Mouse (Mus musculus) CH12.LX (cell line): ENCODE measurements around the gene Pgpep1l. TPM values are rescaled to one million over a fixed set of nuclear protein-coding genes. Genes with fewer than 3 reads are reported as not detected.

Source experiments
- DNase-seq: peaks from one replicate; pipeline ENCODE4 v3.0.0-alpha.2; 2013; ENCODE audit errors: extremely low read depth
- H3K27ac ChIP-seq: 2 replicates; pipeline ENCODE4 v1.5.1; 2012; ENCODE audit warnings: low read depth, mild to moderate bottlenecking, control low read depth, moderate library complexity; ENCODE audit not compliant: insufficient read depth
- H3K27me3 ChIP-seq: replicated peaks from 2 replicates; pipeline ENCODE3; 2012; ENCODE audit warnings: inconsistent platforms
- H3K36me3 ChIP-seq, 2 experiments: replicated peaks in 1 of 2; 2 replicates each; pipeline versions ENCODE3 to v1.6.1; 2012; ENCODE audit warnings: inconsistent platforms in 1 of 2, low read length in 1 of 2, mild to moderate bottlenecking in 1 of 2, mixed read lengths in 1 of 2, moderate library complexity in 1 of 2; ENCODE audit not compliant: control insufficient read depth in 1 of 2, insufficient read depth in 1 of 2
- H3K4me1 ChIP-seq, 2 experiments: 2 replicates each; pipeline ENCODE4 v1.6.1; 2012; ENCODE audit warnings: inconsistent platforms in 1 of 2, moderate library complexity in 1 of 2; ENCODE audit not compliant: insufficient read depth in 2 of 2, control insufficient read depth in 1 of 2
- H3K4me2 ChIP-seq: 2 replicates; pipeline ENCODE4 v1.6.1; 2012; ENCODE audit warnings: low read depth, mild to moderate bottlenecking, control low read depth; ENCODE audit not compliant: poor library complexity, insufficient read depth, severe bottlenecking
- H3K4me3 ChIP-seq, 3 experiments: fragments of 150-350 bp in 1 of 3; sonication (generic) in 1 of 3; replicated peaks in 1 of 3; 2 replicates each; pipeline versions ENCODE3 to v1.5.1; 2011 to 2012; ENCODE audit warnings: low read depth in 2 of 3, low read length in 2 of 3, mild to moderate bottlenecking in 2 of 3, moderate library complexity in 2 of 3, control low read depth in 1 of 3, improper control_type of control experiment in 1 of 3, inconsistent platforms in 1 of 3, mixed read lengths in 1 of 3; ENCODE audit not compliant: poor library complexity in 1 of 3
- H3K79me2 ChIP-seq: replicated peaks from 2 replicates; pipeline ENCODE4 v1.6.1; 2012; ENCODE audit warnings: mild to moderate bottlenecking, moderate library complexity; ENCODE audit not compliant: control insufficient read depth, poor library complexity, insufficient read depth, severe bottlenecking; ENCODE audit errors: extremely low read depth
- H3K9ac ChIP-seq: 2 replicates; pipeline ENCODE4 v1.6.1; 2012; ENCODE audit warnings: low read depth, mild to moderate bottlenecking, control low read depth, moderate library complexity; ENCODE audit not compliant: insufficient read depth
- H3K9me3 ChIP-seq: replicated peaks from 2 replicates; pipeline ENCODE3; 2012; ENCODE audit warnings: low read length, inconsistent platforms, mixed read lengths
- BHLHE40 ChIP-seq: IDR thresholded peaks from 2 replicates; pipeline ENCODE4 v1.6.1; 2011; ENCODE audit warnings: mild to moderate bottlenecking, low read depth, low read length, improper control_type of control experiment
- CHD1 ChIP-seq: IDR thresholded peaks from 2 replicates; pipeline ENCODE4 v1.6.1; 2012; ENCODE audit warnings: low read depth, low read length, improper control_type of control experiment, inconsistent platforms
- CHD2 ChIP-seq: IDR thresholded peaks from 2 replicates; pipeline ENCODE4 v1.6.1; 2011; ENCODE audit warnings: low read length, improper control_type of control experiment
- CTCF ChIP-seq, 2 experiments: IDR thresholded peaks in 1 of 2; conservative IDR thresholded peaks in 1 of 2; 2 replicates each; pipeline ENCODE4 v1.5.1; 2011 to 2012; ENCODE audit warnings: low read depth in 2 of 2, low read length in 2 of 2, improper control_type of control experiment in 1 of 2, inconsistent platforms in 1 of 2, mild to moderate bottlenecking in 1 of 2, moderate library complexity in 1 of 2
- ELF1 ChIP-seq: IDR thresholded peaks from 2 replicates; pipeline ENCODE4 v1.6.1; 2014; ENCODE audit warnings: low read depth, mild to moderate bottlenecking, inconsistent platforms, low read length, improper control_type of control experiment
- EP300 ChIP-seq: IDR thresholded peaks from 2 replicates; pipeline ENCODE4 v1.6.1; 2011; ENCODE audit warnings: low read length, improper control_type of control experiment
- ETS1 ChIP-seq: conservative IDR thresholded peaks from 2 replicates; pipeline ENCODE4 v1.6.1; 2012; ENCODE audit warnings: low read depth, mild to moderate bottlenecking, inconsistent platforms, low read length, improper control_type of control experiment, moderate library complexity
- GABPA ChIP-seq: IDR thresholded peaks from 2 replicates; pipeline ENCODE4 v1.6.1; 2012; ENCODE audit warnings: low read depth, low read length, improper control_type of control experiment, inconsistent platforms; ENCODE audit not compliant: insufficient replicate concordance
- HCFC1 ChIP-seq: IDR thresholded peaks from 2 replicates; pipeline ENCODE4 v1.6.1; 2012; ENCODE audit warnings: low read depth, mild to moderate bottlenecking, inconsistent platforms, low read length, improper control_type of control experiment
- IRF4 ChIP-seq: IDR thresholded peaks from 2 replicates; pipeline ENCODE4 v1.6.1; 2014; ENCODE audit warnings: low read depth, mild to moderate bottlenecking, inconsistent platforms, low read length, improper control_type of control experiment
- JUN ChIP-seq: IDR thresholded peaks from 2 replicates; pipeline ENCODE4 v1.6.1; 2011; ENCODE audit warnings: low read depth, mild to moderate bottlenecking, low read length, improper control_type of control experiment, moderate library complexity; ENCODE audit not compliant: insufficient read depth
- JUND ChIP-seq: conservative IDR thresholded peaks from 2 replicates; pipeline ENCODE4 v1.6.1; 2011; ENCODE audit warnings: low read depth, low read length, improper control_type of control experiment
- KAT2A ChIP-seq: IDR thresholded peaks from 2 replicates; pipeline ENCODE4 v1.6.1; 2012; ENCODE audit warnings: low read length, improper control_type of control experiment, inconsistent platforms; ENCODE audit not compliant: insufficient replicate concordance
- MAX ChIP-seq: IDR thresholded peaks from 2 replicates; pipeline ENCODE4 v1.6.1; 2011; ENCODE audit warnings: low read length, improper control_type of control experiment
- MAZ ChIP-seq: IDR thresholded peaks from 2 replicates; pipeline ENCODE4 v1.6.1; 2012; ENCODE audit warnings: low read depth, mild to moderate bottlenecking, inconsistent platforms, low read length, improper control_type of control experiment, moderate library complexity
- MEF2A ChIP-seq: IDR thresholded peaks from 2 replicates; pipeline ENCODE4 v1.6.1; 2014; ENCODE audit warnings: low read depth, mild to moderate bottlenecking, inconsistent platforms, low read length, improper control_type of control experiment, borderline replicate concordance
- MXI1 ChIP-seq: IDR thresholded peaks from 2 replicates; pipeline ENCODE4 v1.6.1; 2011; ENCODE audit warnings: mild to moderate bottlenecking, low read depth, low read length, improper control_type of control experiment
- MYC ChIP-seq: IDR thresholded peaks from 2 replicates; pipeline ENCODE4 v1.6.1; 2011; ENCODE audit warnings: low read depth, mild to moderate bottlenecking, improper control_type of control experiment, low read length
- NELFE ChIP-seq: IDR thresholded peaks from 2 replicates; pipeline ENCODE4 v1.6.1; 2011; ENCODE audit warnings: low read depth, low read length, improper control_type of control experiment
- PAX5 ChIP-seq: IDR thresholded peaks from 2 replicates; pipeline ENCODE4 v1.6.1; 2012; ENCODE audit warnings: low read length, inconsistent platforms, mixed read lengths
- POLR2AphosphoS2 ChIP-seq: IDR thresholded peaks from 2 replicates; pipeline ENCODE4 v1.6.1; 2011; ENCODE audit warnings: low read depth, low read length, improper control_type of control experiment
- RAD21 ChIP-seq: IDR thresholded peaks from 2 replicates; pipeline ENCODE4 v1.6.1; 2011; ENCODE audit warnings: low read depth, mild to moderate bottlenecking, low read length, improper control_type of control experiment, moderate library complexity
- RCOR1 ChIP-seq: conservative IDR thresholded peaks from 2 replicates; pipeline ENCODE4 v1.6.1; 2012; ENCODE audit warnings: low read depth, mild to moderate bottlenecking, inconsistent platforms, low read length, improper control_type of control experiment
- SIN3A ChIP-seq: IDR thresholded peaks from 2 replicates; pipeline ENCODE4 v1.6.1; 2012; ENCODE audit warnings: low read length, improper control_type of control experiment, inconsistent platforms
- SMC3 ChIP-seq: IDR thresholded peaks from 2 replicates; pipeline ENCODE4 v1.6.1; 2011; ENCODE audit warnings: low read depth, low read length, improper control_type of control experiment
- TBP ChIP-seq: conservative IDR thresholded peaks from 2 replicates; pipeline ENCODE4 v1.6.1; 2011; ENCODE audit warnings: low read depth, low read length, improper control_type of control experiment
- TCF12 ChIP-seq: IDR thresholded peaks from 2 replicates; pipeline ENCODE4 v1.6.1; 2014; ENCODE audit warnings: low read depth, mild to moderate bottlenecking, inconsistent platforms, low read length, improper control_type of control experiment
- UBTF ChIP-seq: IDR thresholded peaks from 2 replicates; pipeline ENCODE4 v1.6.1; 2012; ENCODE audit warnings: low read depth, mild to moderate bottlenecking, inconsistent platforms, low read length, improper control_type of control experiment, moderate library complexity
- USF1 ChIP-seq: IDR thresholded peaks from 2 replicates; pipeline ENCODE4 v1.6.1; 2014; ENCODE audit warnings: low read depth, mild to moderate bottlenecking, inconsistent platforms, low read length, improper control_type of control experiment
- USF2 ChIP-seq: conservative IDR thresholded peaks from 2 replicates; pipeline ENCODE4 v1.6.1; 2011; ENCODE audit warnings: low read depth, low read length, improper control_type of control experiment
- ZC3H11A ChIP-seq: IDR thresholded peaks from 2 replicates; pipeline ENCODE4 v1.6.1; 2012; ENCODE audit warnings: low read depth, mild to moderate bottlenecking, inconsistent platforms, low read length, improper control_type of control experiment
- ZKSCAN1 ChIP-seq: IDR thresholded peaks from 2 replicates; pipeline ENCODE4 v1.6.1; 2012; ENCODE audit warnings: low read depth, inconsistent platforms, low read length, improper control_type of control experiment, borderline replicate concordance
- ZMIZ1 ChIP-seq: IDR thresholded peaks from 2 replicates; pipeline ENCODE4 v1.6.1; 2012; ENCODE audit warnings: low read depth, mild to moderate bottlenecking, inconsistent platforms, low read length, improper control_type of control experiment
- dilution Hi-C: fragments of 300-500 bp; cut with MboI; formaldehyde crosslinking; loops from 2 replicates; pipeline ENCODE4 v1.14.3; 2020; ENCODE audit warnings: low sequenced_read_pairs; ENCODE audit not compliant: extremely low pct_unique_long_range_greater_than_20kb, extremely low pct_ligation_motif_present
- in situ Hi-C: fragments of 300-500 bp; cut with MboI; formaldehyde crosslinking; loops from 3 replicates; pipeline ENCODE4 v1.14.3; 2019; ENCODE audit warnings: low sequenced_read_pairs, low pct_ligation_motif_present, low pct_unique_long_range_greater_than_20kb, mixed read lengths
- polyA plus RNA-seq: library from polyadenylated mRNA; unstranded; fragments of >175 nt; gene quantifications from 2 replicates; pipeline ENCODE4 v1.2.1, GENCODE M21; 2012; ENCODE audit warnings: low read depth; ENCODE audit not compliant: insufficient read length
- total RNA-seq, 2 experiments: library from RNA; depleted of rRNA; stranded (reverse); fragments of 300-350 nt in 1 of 2; fragments of >200 nt in 1 of 2; gene quantifications; 2 replicates each; pipeline ENCODE4 v1.2.3; 2012 to 2014

Gene Pgpep1l
- total and polyA plus RNA-seq, 3 experiments, result not detected

DNA sequence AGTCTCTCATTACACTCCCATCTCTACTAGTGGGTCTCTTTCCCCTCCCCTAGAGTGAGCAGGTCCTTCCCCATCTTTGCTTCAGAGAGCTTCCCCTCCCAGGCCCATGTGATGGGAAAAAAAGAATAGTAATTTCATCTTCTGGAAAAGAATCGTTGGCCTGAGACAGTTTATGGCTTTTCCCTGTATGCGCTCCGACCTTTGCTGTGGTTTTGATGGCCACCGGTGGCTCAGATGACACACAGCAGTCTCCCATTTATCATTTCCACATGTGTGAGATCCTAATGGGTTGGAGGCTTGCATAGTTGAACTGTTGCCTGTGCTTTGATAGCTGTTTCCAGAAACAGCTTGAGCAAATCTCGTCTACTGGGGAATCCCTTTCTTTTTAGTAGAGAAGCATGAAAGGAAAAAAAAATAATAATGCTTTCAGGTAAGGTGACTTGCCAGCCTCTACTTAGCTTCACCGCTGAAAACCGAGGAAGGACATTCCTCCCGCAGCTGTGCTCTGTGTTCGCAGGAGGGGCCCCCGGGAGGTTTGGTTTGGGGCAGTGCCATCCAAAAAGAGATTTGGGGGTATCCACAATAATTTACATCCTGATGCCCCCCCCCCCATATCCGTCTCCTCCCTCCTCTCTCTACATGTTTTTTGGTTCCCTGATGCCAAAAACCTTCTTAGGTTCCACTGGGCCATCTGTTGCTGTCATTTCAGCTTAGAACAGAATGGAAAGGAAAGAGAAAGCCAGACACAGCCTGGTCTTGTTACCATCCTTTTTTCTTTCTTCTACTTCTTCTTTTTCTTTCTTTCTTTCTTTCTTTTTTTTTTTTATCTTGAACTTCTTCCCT lies 13.2 kb upstream of the Pgpep1l start:
- in situ Hi-C loops, result no loop called here
- peak overlapping the region; percentile 82 for H3K4me2 ChIP-seq
- DNase-seq, result no peak

DNA sequence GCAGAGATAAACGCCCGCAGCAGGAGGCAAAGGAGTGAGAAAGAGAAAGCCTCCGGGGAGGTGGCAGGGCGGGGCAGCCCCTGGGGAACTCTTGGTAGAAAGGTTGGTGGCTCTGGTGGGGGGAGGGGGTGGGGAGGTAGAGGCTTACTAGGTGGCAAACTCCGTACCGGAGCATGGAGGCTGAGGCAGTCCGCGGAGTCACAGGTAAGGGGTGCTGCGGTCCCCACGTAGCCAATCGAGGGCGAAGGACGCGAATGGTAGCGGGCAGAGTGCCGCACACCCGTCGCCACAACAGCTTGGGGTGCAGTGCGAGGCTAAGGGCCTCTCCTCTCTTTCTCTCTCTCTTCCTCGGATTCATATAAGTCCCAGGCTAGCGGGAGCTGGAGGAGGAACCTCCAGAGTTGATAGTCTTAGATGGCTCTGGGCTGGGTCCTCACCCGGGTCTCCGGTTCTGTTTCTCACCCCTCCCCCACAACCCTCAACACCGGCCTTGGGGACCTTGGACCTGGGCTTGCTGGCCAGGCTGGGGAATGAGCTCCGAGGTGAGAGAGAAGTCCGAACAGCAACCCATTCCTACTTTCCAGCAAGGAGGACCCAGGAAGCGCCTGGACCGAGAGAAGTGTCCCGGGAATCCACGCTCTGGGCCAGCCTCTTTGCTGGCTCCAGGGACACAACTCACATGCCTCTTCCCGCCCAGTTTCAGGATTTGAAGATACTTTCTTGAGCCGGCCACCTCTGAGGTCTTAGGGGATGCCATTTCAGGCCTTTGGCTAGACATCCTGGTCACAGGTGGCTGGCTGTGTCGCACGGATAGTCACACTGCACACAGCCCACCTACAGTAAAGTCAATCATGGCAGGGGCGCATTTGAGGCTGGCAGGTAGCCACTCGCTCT lies 12.1 kb upstream of the Pgpep1l start:
- no peaks in the 10 kb centered on the region for H3K27me3 ChIP-seq
- peak overlapping the region; percentile 81 for H3K9ac ChIP-seq
- H3K4me3 ChIP-seq, result peak overlapping the region; percentile 75 to 85 (median 79)
- peak; percentile 88 for DNase-seq
- peak overlapping the region; percentile 87 for H3K27ac ChIP-seq
- H3K36me3 ChIP-seq, result peaks cover 0 to 4% of the 10 kb centered on the region in 2 experiments
- in situ Hi-C loops (no loop called here), dilution Hi-C loops (no loop called here)
- H3K79me2 ChIP-seq, result peaks cover 47% of the 10 kb centered on the region
- H3K4me1 ChIP-seq, result peaks cover 3 to 29% of the 10 kb centered on the region in 2 experiments
- no peaks in the 10 kb centered on the region for H3K9me3 ChIP-seq
- H3K4me2 ChIP-seq, result peak overlapping the region; percentile 85
- TF ChIP-seq TCF12 (peak; percentile 38), CHD2 (peak; percentile 68), USF1 (no peak), SMC3 (peak; percentile 4; the same call in 1 of the 2 replicates), PAX5 (no peak), GABPA (no peak), MAX (no peak), KAT2A (no peak), JUN (no peak), SIN3A (peak; percentile 35; the same call in 1 of the 2 replicates), EP300 (no peak; the same call in 1 of the 2 replicates), MEF2A (0 out of 2 replicates have a peak, but pooled peaks have one; percentile 16), NELFE (no peak), IRF4 (peak; percentile 12; the same call in 1 of the 2 replicates), ELF1 (0 out of 2 replicates have a peak, but pooled peaks have one; percentile 3), MAZ (peak; percentile 95)

More for the DNA sequence above, 13.2 kb upstream of the Pgpep1l start:
- peak overlapping the region; percentile 45 to 85 (median 79) for H3K4me3 ChIP-seq
- no peaks in the 10 kb centered on the region for H3K27me3 ChIP-seq
- TF ChIP-seq ZKSCAN1, result no peak
- no peak for TF ChIP-seq POLR2AphosphoS2
- TF ChIP-seq TBP, result no peak
- TF ChIP-seq CHD1, result peak; percentile 94
- 0 out of 2 replicates have a peak, but pooled peaks have one; percentile 21 for TF ChIP-seq MEF2A
- 0 out of 2 replicates have a peak, but pooled peaks have one; percentile 18 for TF ChIP-seq MYC
- TF ChIP-seq UBTF, result no peak
- no peak; the same call in 1 of the 2 replicates for TF ChIP-seq MXI1
- no peak for TF ChIP-seq ZC3H11A
- TF ChIP-seq RAD21, result no peak
- TF ChIP-seq SMC3, result no peak
- TF ChIP-seq USF2, result no peak
- peak; percentile 48; the same call in 1 of the 2 replicates for TF ChIP-seq ZMIZ1
- TF ChIP-seq ETS1, result no peak; the same call in 1 of the 2 replicates
- TF ChIP-seq JUN, result no peak
- no peak for TF ChIP-seq CTCF (conservative IDR thresholded peaks at IDR 0.05 in 1 of 2, IDR thresholded peaks at IDR 0.05 in 1 of 2; ENCODE audit: low read depth in 2 of 2, low read length in 2 of 2)
- 0 out of 2 replicates have a peak, but pooled peaks have one; percentile 39 for TF ChIP-seq TCF12
- no peak for TF ChIP-seq HCFC1
- 0 out of 2 replicates have a peak, but pooled peaks have one; percentile 26 for TF ChIP-seq CHD2
- 0 out of 2 replicates have a peak, but pooled peaks have one; percentile 14 for TF ChIP-seq SIN3A
- TF ChIP-seq RCOR1, result no peak
- no peak; the same call in 1 of the 2 replicates for TF ChIP-seq NELFE
- TF ChIP-seq KAT2A, result no peak
- TF ChIP-seq IRF4, result peak; percentile 40; the same call in 1 of the 2 replicates
- peak; percentile 70; the same call in 1 of the 2 replicates for TF ChIP-seq MAZ
- no peak for TF ChIP-seq JUND
- TF ChIP-seq BHLHE40, result peak; percentile 25; the same call in 1 of the 2 replicates
- no peak for TF ChIP-seq MAX
- peak overlapping the region; percentile 71 for H3K27ac ChIP-seq
- H3K4me1 ChIP-seq, result peaks cover 3 to 33% of the 10 kb centered on the region in 2 experiments
- peaks cover 52% of the 10 kb centered on the region for H3K79me2 ChIP-seq
- H3K9ac ChIP-seq, result peak overlapping the region; percentile 81
- dilution Hi-C loops, result no loop called here
- H3K36me3 ChIP-seq, result peaks cover 0 to 4% of the 10 kb centered on the region in 2 experiments
- no peaks in the 10 kb centered on the region for H3K9me3 ChIP-seq
